Mouse (Mus musculus) ES-E14 (cell line): ENCODE measurements around the gene Cd33.

ENCODE experiments used
- CHD2 ChIP-seq: IDR thresholded peaks from 2 replicates; pipeline ENCODE4 v1.6.1; 2014; ENCODE audit warnings: mild to moderate bottlenecking, low read depth, low read length, inconsistent platforms
- HCFC1 ChIP-seq: IDR thresholded peaks from 2 replicates; pipeline ENCODE4 v1.6.1; 2012; ENCODE audit warnings: low read length, inconsistent platforms, borderline replicate concordance; ENCODE audit not compliant: insufficient read depth
- MAFK ChIP-seq: IDR thresholded peaks from 2 replicates; pipeline ENCODE4 v1.6.1; 2014; ENCODE audit warnings: mild to moderate bottlenecking, low read depth, low read length, inconsistent platforms; ENCODE audit not compliant: insufficient read depth
- ZC3H11A ChIP-seq: IDR thresholded peaks from 2 replicates; pipeline ENCODE4 v1.6.1; 2012; ENCODE audit warnings: low read depth, mild to moderate bottlenecking, inconsistent platforms, low read length, borderline replicate concordance
- ZNF384 ChIP-seq: IDR thresholded peaks from 2 replicates; pipeline ENCODE4 v1.6.1; 2012; ENCODE audit warnings: low read depth, low read length, inconsistent platforms

- TF ChIP-seq ZNF384 = no peak
- no peak for TF ChIP-seq MAFK
- TF ChIP-seq HCFC1 = no peak
- no peak for TF ChIP-seq CHD2
- no peak for TF ChIP-seq ZC3H11A
Measured at GRCm38 (mm10) chr7:43475706-43476105, 68.5 kb downstream of the Cd33 start.
